ENCODE assay signal across 12 mouse cellular contexts in genomic region chr12:69977376-69977998, GRCm38 (mm10). TPM values are rescaled to one million over a fixed set of nuclear protein-coding genes. Genes with fewer than 3 reads are reported as not detected.
DNase-seq lines count a peak whose midpoint lies in the region; ATAC-seq and TF ChIP-seq lines count a peak whose summit lies in the region.
"Had no signal": no experiment of that assay in that cellular context is flagged by ENCODE, and none has a peak within 500 bp of the region (broad histone marks: within the 10 kb centered on the region; RNA-seq: fewer than 3 reads in every experiment).

No protein-coding gene starts in this region.

- intact Hi-C loops in left cerebral cortex, postnatal 14 days (cut with DNase I) = no loop called here

- no peaks in the 10 kb centered on the region for H3K9me3 ChIP-seq in embryonic facial prominence, embryonic 14.5 days (ENCODE audit: control insufficient read depth, low read length)
- H3K9me3 ChIP-seq in embryonic facial prominence, embryonic 10.5 days = no peaks in the 10 kb centered on the region
- H3K9me3 ChIP-seq in lung, embryonic 15.5 days = no peaks in the 10 kb centered on the region
- H3K9me3 ChIP-seq: forebrain, embryonic 13.5 days; hindbrain, embryonic 15.5 days; limb, embryonic 12.5 days had no signal

- peak; percentile 45 for DNase-seq in embryonic facial prominence, embryonic 14.5 days (ENCODE audit: low spot score)
- no peak for DNase-seq in embryonic facial prominence, embryonic 10.5 days (ENCODE audit: low spot score)
- DNase-seq in lung, postnatal 25 days (ENCODE audit: low spot score) = no peak
- no peak for DNase-seq in left cerebral cortex, postnatal 14 days (ENCODE audit: low spot score in 2 of 2)
- DNase-seq in thymus, adult 2 months = no peak
- DNase-seq: cerebellum, adult 2 months had no signal

- no peaks in the 10 kb centered on the region for H3K27me3 ChIP-seq in embryonic facial prominence, embryonic 14.5 days (replicated peaks; ENCODE audit: control insufficient read depth, insufficient read depth, low read length)
- H3K27me3 ChIP-seq in embryonic facial prominence, embryonic 10.5 days (replicated peaks; ENCODE audit: low read depth, poor library complexity, severe bottlenecking) = no peaks in the 10 kb centered on the region
- H3K27me3 ChIP-seq in lung, embryonic 15.5 days = no peaks in the 10 kb centered on the region
- no peaks in the 10 kb centered on the region for H3K27me3 ChIP-seq in myocyte (ENCODE audit: control insufficient read depth, insufficient read depth, insufficient read length)
- H3K27me3 ChIP-seq in thymus, adult 2 months (ENCODE audit: control insufficient read depth, insufficient read depth, low read length) = no peaks in the 10 kb centered on the region
- H3K27me3 ChIP-seq: forebrain, embryonic 13.5 days; hindbrain, embryonic 15.5 days; limb, embryonic 12.5 days had no signal

- ATAC-seq in embryonic facial prominence, embryonic 14.5 days (ENCODE audit: low read depth) = peak; percentile 50; the same call in 1 of the 2 replicates
- ATAC-seq in lung, embryonic 15.5 days (ENCODE audit: borderline replicate concordance, extremely low read depth, low FRiP score, low TSS enrichment) = no peak
- peak; percentile 7 for ATAC-seq in inflammation-experienced regulatory T-cells, adult 6 months
- ATAC-seq: forebrain, embryonic 13.5 days had no signal

- no peak for TF ChIP-seq CTCF in thymus, adult 2 months (IDR thresholded peaks at IDR 0.05; ENCODE audit: borderline replicate concordance, control insufficient read depth, extremely low read depth, insufficient read depth, low read length, poor library complexity)

- H3K4me2 ChIP-seq in embryonic facial prominence, embryonic 14.5 days (ENCODE audit: low read depth, low read length) = no peak overlapping the region
- no peak overlapping the region for H3K4me2 ChIP-seq in lung, embryonic 15.5 days
- peak overlapping the region; percentile 52 for H3K4me2 ChIP-seq in myocyte (ENCODE audit: low read depth)
- H3K4me2 ChIP-seq: forebrain, embryonic 13.5 days; hindbrain, embryonic 15.5 days; limb, embryonic 12.5 days had no signal

- no peak overlapping the region for H3ac ChIP-seq in myocyte (ENCODE audit: control insufficient read depth, insufficient read length)

- 68% methylated on average over 9 of the region's 9 CpGs for WGBS in embryonic facial prominence, embryonic 14.5 days
- WGBS in embryonic facial prominence, embryonic 10.5 days = 79% methylated on average over 9 of the region's 9 CpGs
- 61% methylated on average over 9 of the region's 9 CpGs for WGBS in lung, embryonic 15.5 days
- 73% methylated on average over 9 of the region's 9 CpGs for WGBS in thymus, adult 2 months

- H3K4me3 ChIP-seq in embryonic facial prominence, embryonic 14.5 days (ENCODE audit: low read depth, low read length) = no peak overlapping the region
- no peak overlapping the region for H3K4me3 ChIP-seq in embryonic facial prominence, embryonic 10.5 days
- no peak overlapping the region for H3K4me3 ChIP-seq in lung, embryonic 15.5 days
- no peak overlapping the region for H3K4me3 ChIP-seq in myocyte
- no peak overlapping the region for H3K4me3 ChIP-seq in thymus, adult 2 months (ENCODE audit: control insufficient read depth, insufficient read depth, low read length)
- H3K4me3 ChIP-seq: forebrain, embryonic 13.5 days; hindbrain, embryonic 15.5 days; limb, embryonic 12.5 days had no signal

- H3K4me1 ChIP-seq in embryonic facial prominence, embryonic 14.5 days (ENCODE audit: control insufficient read depth, insufficient read depth, low read length) = no peaks in the 10 kb centered on the region
- no peaks in the 10 kb centered on the region for H3K4me1 ChIP-seq in embryonic facial prominence, embryonic 10.5 days
- H3K4me1 ChIP-seq in lung, embryonic 15.5 days = peaks cover 11% of the 10 kb centered on the region
- H3K4me1 ChIP-seq in thymus, adult 2 months (replicated peaks; ENCODE audit: control insufficient read depth, insufficient read depth, low read length) = 0 out of 2 replicates have a peak, but pooled peaks cover 2% of the 10 kb centered on the region
- H3K4me1 ChIP-seq: hindbrain, embryonic 15.5 days had no signal

- H3K79me2 ChIP-seq in myocyte (ENCODE audit: control insufficient read depth, insufficient read depth) = peaks cover 98% of the 10 kb centered on the region

- H3K36me3 ChIP-seq in embryonic facial prominence, embryonic 14.5 days (ENCODE audit: control insufficient read depth, insufficient read depth, low read length) = peaks cover 54% of the 10 kb centered on the region
- H3K36me3 ChIP-seq in embryonic facial prominence, embryonic 10.5 days (replicated peaks) = peaks cover 86% of the 10 kb centered on the region
- peaks cover 35% of the 10 kb centered on the region for H3K36me3 ChIP-seq in lung, embryonic 15.5 days
- H3K36me3 ChIP-seq in myocyte (ENCODE audit: control insufficient read depth, insufficient read depth) = peaks cover 47% of the 10 kb centered on the region
- H3K36me3 ChIP-seq in thymus, adult 2 months (ENCODE audit: control insufficient read depth, insufficient read depth, low read length) = peaks cover 13% of the 10 kb centered on the region; the same call in 1 of the 2 replicates

- H3K27ac ChIP-seq in embryonic facial prominence, embryonic 14.5 days (replicated peaks; ENCODE audit: low read depth, low read length) = no peak overlapping the region
- no peak overlapping the region for H3K27ac ChIP-seq in embryonic facial prominence, embryonic 10.5 days (replicated peaks)
- H3K27ac ChIP-seq in lung, embryonic 15.5 days = 0 out of 2 replicates have a peak overlapping the region, but pooled peaks have one; percentile 46
- H3K27ac ChIP-seq in thymus, adult 2 months (ENCODE audit: control insufficient read depth, insufficient read depth, low read length) = no peak overlapping the region
- H3K27ac ChIP-seq: forebrain, embryonic 13.5 days; hindbrain, embryonic 15.5 days; limb, embryonic 12.5 days had no signal

- no peak overlapping the region for H3K9ac ChIP-seq in embryonic facial prominence, embryonic 14.5 days (ENCODE audit: low read depth, low read length)
- H3K9ac ChIP-seq in lung, embryonic 15.5 days = no peak overlapping the region
- H3K9ac ChIP-seq: forebrain, embryonic 13.5 days; hindbrain, embryonic 15.5 days; limb, embryonic 12.5 days had no signal

- TF ChIP-seq POLR2A in myocyte (IDR thresholded peaks at IDR 0.05; ENCODE audit: insufficient read length, low read depth) = no peak
- no peak for TF ChIP-seq POLR2A in thymus, adult 2 months (IDR thresholded peaks at IDR 0.05; ENCODE audit: control insufficient read depth, extremely low read depth, insufficient read depth, low read length, poor library complexity)

TF ChIP-seq in myocyte, 11 proteins besides CTCF, POLR2A, EP300 and RAD21:
- TF ChIP-seq MYOG (IDR thresholded peaks at IDR 0.05; ENCODE audit: control insufficient read depth in 1 of 3, insufficient read depth in 1 of 3, insufficient read length in 2 of 3, low read depth in 2 of 3) (peak in 1 of 3 experiments; percentile 11), MYOD1 (IDR thresholded peaks at IDR 0.05; ENCODE audit: control insufficient read depth in 1 of 3, insufficient read length in 2 of 3, low read depth in 2 of 3) (peak in 1 of 3 experiments; percentile 34), TCF12 (IDR thresholded peaks at IDR 0.05; ENCODE audit: insufficient read depth, poor library complexity, severe bottlenecking) (no peak)

RNA-seq across cellular contexts. Expression of gene Sav1, which starts 9.3 kb away (rescaled TPM):
- polyA plus RNA-seq in embryonic facial prominence, embryonic 14.5 days (2014; fragmentation: Nextera tagmentation; extraction: Ambion mirVana) = 10.4 and 12.0 TPM in 2 replicates
- 6.4 and 6.9 TPM in 2 replicates for polyA plus RNA-seq in embryonic facial prominence, embryonic 10.5 days (2016; fragmentation: Nextera tagmentation; extraction: Ambion mirVana)
- 8.9 and 9.0 TPM in 2 replicates for polyA plus RNA-seq in lung, embryonic 15.5 days (2015; fragmentation: Nextera tagmentation; extraction: Ambion mirVana)
- polyA plus RNA-seq in inflammation-experienced regulatory T-cells, adult 6 months (2017; shearing (Covaris generic)) = 1 to 10 TPM; 2.9 to 3.5 (median 3.3) TPM
- polyA plus RNA-seq in myocyte (2012; fragmentation: generic; extraction: Trizol) = 23.2 TPM
- total RNA-seq in left cerebral cortex, postnatal 14 days (2021) = 10 to 100 TPM; 18.9 TPM
- 22.2 and 23.7 TPM in 2 replicates for polyA plus RNA-seq in thymus, adult 2 months (2012; rRNA removed)
